Mouse (Mus musculus): ENCODE results near the gene Cd109. TPM values are rescaled to one million over a fixed set of nuclear protein-coding genes. Genes with fewer than 3 reads are reported as not detected.
A peak's percentile ranks its signal among the peaks of the same experiment; 100 is the strongest.

Gene Cd109
- polyA plus RNA-seq (2014; fragmentation: Nextera tagmentation; extraction: Ambion mirVana): 6.1 and 6.5 TPM in 2 replicates

DNA sequence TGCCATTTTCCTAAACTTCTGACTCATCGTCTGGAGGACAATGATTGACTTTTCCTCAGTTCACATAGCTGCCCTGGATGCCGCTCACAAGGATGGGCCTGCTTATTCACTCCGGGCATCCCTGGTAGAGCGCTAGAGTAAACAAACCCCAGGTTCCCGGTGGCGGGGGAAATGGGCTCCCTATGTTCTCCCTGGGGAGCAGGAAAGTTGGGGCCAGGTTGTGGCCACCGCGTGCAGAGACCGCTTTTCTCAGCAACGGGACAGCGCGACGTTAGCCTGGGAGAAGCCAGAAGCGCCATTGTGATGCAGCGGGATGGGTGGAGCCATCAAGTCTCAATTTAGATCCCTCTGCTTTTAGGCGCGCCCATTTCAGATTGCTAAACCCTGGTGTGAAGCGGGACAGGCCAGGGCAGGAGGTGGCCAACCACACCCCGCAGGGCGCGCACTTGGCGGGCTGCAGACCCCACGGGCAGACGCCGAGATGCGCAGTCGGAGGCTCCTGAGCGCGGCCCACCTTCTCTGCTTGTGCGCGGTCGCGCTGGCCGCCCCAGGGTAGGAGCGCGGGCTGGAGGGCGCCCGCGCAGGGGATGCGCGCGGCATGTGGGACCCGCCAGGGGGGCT lies at the start of gene Cd109:
TSS of gene Cd109 (plus strand) at position 146 of the 621 bp plus-strand sequence.
- Histone ChIP-seq H3K9me3 (ENCODE audit: control insufficient read depth, low read length) (no peaks in the 10 kb centered on the region), H3K4me3 (ENCODE audit: control insufficient read depth in 1 of 2, insufficient read depth in 1 of 2, low read depth in 1 of 2, low read length in 2 of 2) (peak within 1 kb of the TSS; percentile 49 to 78), H3K27me3 (ENCODE audit: control insufficient read depth, insufficient read depth, low read length) (peaks cover 11% of the 10 kb centered on the region), H3K36me3 (ENCODE audit: control insufficient read depth, insufficient read depth, low read length) (no peaks in the 10 kb centered on the region), H3K27ac (replicated peaks in 1 of 2; ENCODE audit: control insufficient read depth in 1 of 2, insufficient read depth in 1 of 2, low read depth in 2 of 2, low read length in 2 of 2) (no peak within 1 kb of the TSS), H3K9ac (ENCODE audit: low read length) (peak within 1 kb of the TSS; percentile 63), H3K4me1 (ENCODE audit: control insufficient read depth in 2 of 2, insufficient read depth in 2 of 2, low read length in 2 of 2) (peaks cover 4 to 10% of the 10 kb centered on the region in 2 experiments; a peak in 2 of 4 replicates), H3K4me2 (ENCODE audit: low read length) (peak within 1 kb of the TSS; percentile 97)
- no peak; the same call in 1 of the 2 replicates for ATAC-seq (ENCODE audit: insufficient number of reproducible peaks, insufficient read depth, low FRiP score, low read depth)
- under 1% methylated on average over 43 of the region's 43 CpGs for WGBS

DNA sequence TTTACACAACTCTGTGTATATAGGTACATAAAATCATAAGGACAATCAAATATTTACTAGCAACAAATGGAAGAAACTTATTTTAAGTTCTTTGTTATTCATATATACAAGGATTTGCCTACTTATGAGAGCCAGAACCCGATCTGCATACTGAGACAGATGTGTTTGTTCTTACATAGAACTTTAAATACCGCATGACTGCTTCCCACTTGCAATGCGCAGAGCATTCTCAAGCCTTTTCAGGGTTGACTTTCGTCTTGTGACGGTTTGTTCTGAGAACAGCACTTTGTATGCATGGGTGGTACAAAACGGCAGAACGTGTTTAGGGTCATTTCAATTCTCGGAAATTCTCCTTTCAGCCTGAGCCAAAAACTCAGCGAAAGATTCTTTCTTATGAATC lies 45.4 kb upstream of the Cd109 start:
- no peak overlapping the region for H3K4me3 ChIP-seq (ENCODE audit: control insufficient read depth in 1 of 2, insufficient read depth in 1 of 2, low read depth in 1 of 2, low read length in 2 of 2)
- H3K27ac ChIP-seq (replicated peaks in 1 of 2; ENCODE audit: control insufficient read depth in 1 of 2, insufficient read depth in 1 of 2, low read depth in 2 of 2, low read length in 2 of 2): no peak overlapping the region
- no peak overlapping the region for H3K9ac ChIP-seq (ENCODE audit: low read length)
- WGBS: 94% methylated on average over 9 of the region's 9 CpGs
- no peak for ATAC-seq (ENCODE audit: insufficient number of reproducible peaks, insufficient read depth, low FRiP score, low read depth)
- H3K27me3 ChIP-seq (ENCODE audit: control insufficient read depth, insufficient read depth, low read length): no peaks in the 10 kb centered on the region
- H3K4me2 ChIP-seq (ENCODE audit: low read length): no peak overlapping the region
- H3K9me3 ChIP-seq (ENCODE audit: control insufficient read depth, low read length): no peaks in the 10 kb centered on the region
- peaks cover 11% of the 10 kb centered on the region for H3K36me3 ChIP-seq (ENCODE audit: control insufficient read depth, insufficient read depth, low read length)
- no peaks in the 10 kb centered on the region for H3K4me1 ChIP-seq (ENCODE audit: control insufficient read depth in 2 of 2, insufficient read depth in 2 of 2, low read length in 2 of 2)

DNA sequence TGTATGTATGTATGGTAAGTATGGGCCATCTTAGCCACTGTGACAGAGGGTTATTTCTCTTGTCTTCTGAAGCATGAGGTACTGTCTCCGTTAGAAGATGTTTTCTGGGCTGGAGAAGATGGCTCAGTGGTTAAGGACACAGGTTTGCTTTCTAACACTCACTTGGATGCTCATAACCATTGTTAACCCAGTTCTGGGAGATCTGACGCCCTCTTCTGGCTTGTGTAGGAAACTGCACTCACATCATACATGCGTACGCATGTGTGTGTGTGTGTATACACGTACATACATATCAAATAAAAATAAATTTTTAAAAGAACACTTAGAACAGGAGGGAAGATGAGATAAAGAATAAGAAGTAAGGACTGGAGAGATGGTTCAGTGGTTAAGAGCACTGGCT lies 38.9 kb upstream of the Cd109 start:
- Histone ChIP-seq H3K4me2 (ENCODE audit: low read length) (no peak overlapping the region), H3K27ac (replicated peaks in 1 of 2; ENCODE audit: control insufficient read depth in 1 of 2, insufficient read depth in 1 of 2, low read depth in 2 of 2, low read length in 2 of 2) (no peak overlapping the region), H3K4me1 (ENCODE audit: control insufficient read depth in 2 of 2, insufficient read depth in 2 of 2, low read length in 2 of 2) (0 out of 4 replicates have a peak, but pooled peaks cover 0 to 2% of the 10 kb centered on the region in 2 experiments), H3K9me3 (ENCODE audit: control insufficient read depth, low read length) (no peaks in the 10 kb centered on the region), H3K9ac (ENCODE audit: low read length) (no peak overlapping the region), H3K36me3 (ENCODE audit: control insufficient read depth, insufficient read depth, low read length) (peaks cover 30% of the 10 kb centered on the region), H3K27me3 (ENCODE audit: control insufficient read depth, insufficient read depth, low read length) (no peaks in the 10 kb centered on the region), H3K4me3 (ENCODE audit: control insufficient read depth in 1 of 2, insufficient read depth in 1 of 2, low read depth in 1 of 2, low read length in 2 of 2) (no peak overlapping the region)
- WGBS: 89% methylated on average over 5 of the region's 5 CpGs
- ATAC-seq (ENCODE audit: insufficient number of reproducible peaks, insufficient read depth, low FRiP score, low read depth): no peak

DNA sequence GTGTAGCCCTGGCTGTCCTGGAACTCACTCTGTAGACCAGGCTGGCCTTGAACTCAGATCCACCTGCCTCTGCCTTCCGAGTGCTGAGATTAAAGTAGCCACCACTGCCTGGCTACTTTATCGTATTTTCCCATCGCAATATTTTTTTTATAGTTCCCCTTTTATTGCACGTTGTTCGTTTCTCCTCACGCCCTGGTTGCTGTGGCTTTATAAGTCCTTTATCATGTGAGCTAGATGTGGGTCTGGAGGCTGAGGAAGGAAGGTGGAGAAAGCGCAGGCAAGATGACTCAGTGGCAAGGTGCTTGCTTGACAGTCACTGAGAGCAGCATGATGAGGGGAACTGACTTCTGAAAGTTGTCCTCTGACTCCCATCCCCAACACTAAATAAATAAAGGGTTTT lies 36.5 kb upstream of the Cd109 start:
- Histone ChIP-seq H3K27ac (replicated peaks in 1 of 2; ENCODE audit: control insufficient read depth in 1 of 2, insufficient read depth in 1 of 2, low read depth in 2 of 2, low read length in 2 of 2) (no peak overlapping the region), H3K4me3 (ENCODE audit: control insufficient read depth in 1 of 2, insufficient read depth in 1 of 2, low read depth in 1 of 2, low read length in 2 of 2) (no peak overlapping the region), H3K36me3 (ENCODE audit: control insufficient read depth, insufficient read depth, low read length) (peaks cover 30% of the 10 kb centered on the region), H3K9me3 (ENCODE audit: control insufficient read depth, low read length) (no peaks in the 10 kb centered on the region), H3K9ac (ENCODE audit: low read length) (no peak overlapping the region), H3K4me1 (ENCODE audit: control insufficient read depth in 2 of 2, insufficient read depth in 2 of 2, low read length in 2 of 2) (0 out of 4 replicates have a peak, but pooled peaks cover 0 to 2% of the 10 kb centered on the region in 2 experiments), H3K4me2 (ENCODE audit: low read length) (no peak overlapping the region), H3K27me3 (ENCODE audit: control insufficient read depth, insufficient read depth, low read length) (no peaks in the 10 kb centered on the region)
- ATAC-seq (ENCODE audit: insufficient number of reproducible peaks, insufficient read depth, low FRiP score, low read depth): no peak
- WGBS: 83% methylated on average over 7 of the region's 7 CpGs

DNA sequence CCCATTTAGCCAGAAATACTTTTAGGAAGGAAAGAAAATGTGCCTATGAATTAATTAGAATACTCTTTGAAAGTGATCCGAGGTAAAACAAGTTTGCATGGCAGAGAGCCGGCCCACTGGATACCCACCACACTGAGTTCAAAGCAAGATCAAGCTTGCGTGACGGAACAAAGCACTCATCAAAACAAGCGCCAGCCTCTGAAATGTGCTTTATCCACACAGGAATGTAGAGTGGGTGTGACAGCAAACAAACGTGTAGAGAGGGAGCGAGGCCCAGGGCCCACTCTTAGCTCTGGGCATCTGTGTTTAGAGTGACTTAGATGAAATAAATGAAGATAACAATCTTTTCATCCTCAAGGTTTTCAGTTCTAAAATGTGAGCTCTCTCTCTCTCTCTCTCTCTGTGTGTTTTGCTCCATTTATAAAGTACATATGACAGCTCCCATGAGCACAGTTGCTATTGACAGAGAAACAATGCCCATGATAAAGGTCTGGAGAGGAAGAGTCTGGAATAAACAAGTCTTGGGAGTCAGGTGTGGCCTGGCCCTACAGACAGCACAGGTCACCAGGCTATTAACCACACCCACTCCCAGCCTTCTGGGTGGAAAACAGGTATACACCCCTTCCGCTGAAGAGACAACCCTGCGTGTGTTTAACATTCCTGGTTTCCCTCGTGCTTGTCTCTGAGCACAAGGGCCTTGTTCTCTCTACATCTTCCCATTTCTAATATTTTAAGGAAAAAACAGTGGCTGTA lies 35.5 kb upstream of the Cd109 start:
- Histone ChIP-seq H3K27ac (replicated peaks in 1 of 2; ENCODE audit: control insufficient read depth in 1 of 2, insufficient read depth in 1 of 2, low read depth in 2 of 2, low read length in 2 of 2) (no peak overlapping the region), H3K9ac (ENCODE audit: low read length) (no peak overlapping the region), H3K36me3 (ENCODE audit: control insufficient read depth, insufficient read depth, low read length) (peaks cover 29% of the 10 kb centered on the region), H3K27me3 (ENCODE audit: control insufficient read depth, insufficient read depth, low read length) (no peaks in the 10 kb centered on the region), H3K4me2 (ENCODE audit: low read length) (no peak overlapping the region), H3K4me1 (ENCODE audit: control insufficient read depth in 2 of 2, insufficient read depth in 2 of 2, low read length in 2 of 2) (0 out of 4 replicates have a peak, but pooled peaks cover 0 to 2% of the 10 kb centered on the region in 2 experiments), H3K9me3 (ENCODE audit: control insufficient read depth, low read length) (no peaks in the 10 kb centered on the region), H3K4me3 (ENCODE audit: control insufficient read depth in 1 of 2, insufficient read depth in 1 of 2, low read depth in 1 of 2, low read length in 2 of 2) (no peak overlapping the region)
- no peak for ATAC-seq (ENCODE audit: insufficient number of reproducible peaks, insufficient read depth, low FRiP score, low read depth)
- 50% methylated on average over 10 of the region's 10 CpGs for whole genome bisulfite sequencing

DNA sequence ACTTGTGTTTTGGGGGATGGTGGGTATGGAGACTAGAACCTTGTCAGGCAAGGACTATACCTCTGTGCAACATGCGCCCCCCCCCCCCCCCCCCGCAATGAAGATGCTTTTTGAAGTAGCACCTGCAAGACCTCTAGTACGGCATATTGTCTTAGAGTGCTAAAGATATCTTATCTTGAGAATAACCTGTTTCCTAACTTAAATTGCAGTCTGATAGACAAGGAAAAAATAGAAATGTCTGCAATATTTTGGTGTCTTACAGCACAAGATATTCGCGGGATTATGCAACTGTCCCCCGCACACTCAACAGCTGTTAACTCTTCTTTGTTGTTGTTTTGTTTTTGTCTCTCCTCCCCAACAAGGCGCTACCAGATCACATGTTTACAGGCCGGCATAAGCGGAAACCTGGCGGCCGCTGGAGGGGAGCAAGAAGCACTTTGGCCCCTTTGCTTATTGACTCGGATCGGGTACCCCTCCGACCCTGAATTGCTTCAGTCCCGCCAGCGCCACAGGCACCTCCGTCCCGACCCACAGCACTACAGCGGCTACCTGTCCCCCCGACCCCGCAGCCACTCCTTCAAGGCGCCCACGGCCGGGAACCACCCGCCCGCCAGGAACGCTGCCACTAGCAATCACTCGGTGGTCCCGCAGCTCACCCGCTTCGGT lies 28.0 kb upstream of the Cd109 start:
- peak; percentile 46; the same call in 1 of the 2 replicates for ATAC-seq (ENCODE audit: insufficient number of reproducible peaks, insufficient read depth, low FRiP score, low read depth)
- peak overlapping the region in 1 of 2 experiments; percentile 35; a peak in 1 of 4 replicates for H3K27ac ChIP-seq (replicated peaks in 1 of 2; ENCODE audit: control insufficient read depth in 1 of 2, insufficient read depth in 1 of 2, low read depth in 2 of 2, low read length in 2 of 2)
- H3K36me3 ChIP-seq (ENCODE audit: control insufficient read depth, insufficient read depth, low read length): no peaks in the 10 kb centered on the region
- H3K4me1 ChIP-seq (ENCODE audit: control insufficient read depth in 2 of 2, insufficient read depth in 2 of 2, low read length in 2 of 2): no peaks in the 10 kb centered on the region; a peak in 1 of 4 replicates
- WGBS: under 1% methylated on average over 31 of the region's 31 CpGs
- H3K9me3 ChIP-seq (ENCODE audit: control insufficient read depth, low read length): no peaks in the 10 kb centered on the region
- H3K4me3 ChIP-seq (ENCODE audit: control insufficient read depth in 1 of 2, insufficient read depth in 1 of 2, low read depth in 1 of 2, low read length in 2 of 2): peak overlapping the region; percentile 69 to 87
- H3K9ac ChIP-seq (ENCODE audit: low read length): peak overlapping the region; percentile 72
- H3K27me3 ChIP-seq (ENCODE audit: control insufficient read depth, insufficient read depth, low read length): no peaks in the 10 kb centered on the region
- H3K4me2 ChIP-seq (ENCODE audit: low read length): peak overlapping the region; percentile 74

DNA sequence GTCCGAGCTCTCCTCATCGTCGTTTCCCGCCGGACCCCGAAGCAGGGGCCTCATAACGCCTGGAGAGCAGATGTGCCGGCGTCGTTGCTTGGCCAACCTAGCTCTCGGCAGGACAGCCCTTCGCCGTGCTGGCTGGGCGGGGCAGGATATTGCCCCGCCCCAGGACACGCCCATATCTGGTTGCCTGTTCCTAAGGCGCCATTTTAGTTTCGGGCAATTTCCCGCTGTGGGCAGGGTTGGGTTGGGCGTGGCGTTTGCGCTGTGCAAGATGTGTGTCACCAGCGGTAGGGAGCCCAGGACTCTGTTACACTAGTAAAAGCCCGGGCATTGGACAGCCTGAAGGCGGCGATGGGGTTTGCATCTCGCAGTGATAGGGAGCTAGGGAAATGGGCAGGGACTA lies 27.4 kb upstream of the Cd109 start, which contains the start of gene Slc17a5:
TSS of gene Slc17a5 (minus strand) at position 128 of the 400 bp plus-strand sequence.
- ATAC-seq (ENCODE audit: insufficient number of reproducible peaks, insufficient read depth, low FRiP score, low read depth): peak; percentile 99
- H3K27me3 ChIP-seq (ENCODE audit: control insufficient read depth, insufficient read depth, low read length): no peaks in the 10 kb centered on the region
- peak within 1 kb of the TSS; percentile 72 for H3K9ac ChIP-seq (ENCODE audit: low read length)
- H3K36me3 ChIP-seq (ENCODE audit: control insufficient read depth, insufficient read depth, low read length): no peaks in the 10 kb centered on the region
- H3K4me1 ChIP-seq (ENCODE audit: control insufficient read depth in 2 of 2, insufficient read depth in 2 of 2, low read length in 2 of 2): no peaks in the 10 kb centered on the region; a peak in 1 of 4 replicates
- peak within 1 kb of the TSS; percentile 74 for H3K4me2 ChIP-seq (ENCODE audit: low read length)
- no peaks in the 10 kb centered on the region for H3K9me3 ChIP-seq (ENCODE audit: control insufficient read depth, low read length)
- H3K27ac ChIP-seq (replicated peaks in 1 of 2; ENCODE audit: control insufficient read depth in 1 of 2, insufficient read depth in 1 of 2, low read depth in 2 of 2, low read length in 2 of 2): peak within 1 kb of the TSS in 1 of 2 experiments; percentile 38; a peak in 2 of 4 replicates
- H3K4me3 ChIP-seq (ENCODE audit: control insufficient read depth in 1 of 2, insufficient read depth in 1 of 2, low read depth in 1 of 2, low read length in 2 of 2): peak within 1 kb of the TSS; percentile 69 to 87
- WGBS: under 1% methylated on average over 27 of the region's 27 CpGs

All from heart, embryonic 14.5 days (tissue).